Mouse (Mus musculus) cerebellum, adult 8-10 months (tissue): ENCODE measurements at regions not wholly inside any gene's neighbourhood (a gene's known extent, or its start where the extent isn't known, plus 50 kb on each side); places are given as distances from the start of the nearest gene placed in this dataset.

Source experiments
- DNase-seq: peaks from one replicate; pipeline ENCODE4 v3.0.0; 2022

- DNase-seq, result no peak
These were observed 743.1 kb downstream of the Stim2 start for GRCm38 (mm10) chr5:54741440-54741839.

GRCm38 (mm10) chr5:54746973-54747372 lies 748.7 kb downstream of the Stim2 start:
- no peak for DNase-seq

- DNase-seq, result no peak
These were observed 755.1 kb downstream of the Stim2 start for GRCm38 (mm10) chr5:54753372-54753771.

- no peak for DNase-seq
These were observed 761.4 kb downstream of the Stim2 start for GRCm38 (mm10) chr5:54759657-54760056.

- no peak for DNase-seq
These were observed 764.7 kb downstream of the Stim2 start for GRCm38 (mm10) chr5:54763019-54763418.

- peak; percentile 11 for DNase-seq
These were observed 798.7 kb downstream of the Stim2 start for GRCm38 (mm10) chr5:54796953-54797450.

- DNase-seq, result no peak
These were observed 828.8 kb downstream of the Stim2 start for GRCm38 (mm10) chr5:54827076-54827475.
